Mouse (Mus musculus) adrenal gland, postnatal 10 days (tissue): ENCODE measurements around the gene Adgrg6. TPM values are rescaled to one million over a fixed set of nuclear protein-coding genes. Genes with fewer than 3 reads are reported as not detected.

ENCODE experiments used
- DNase-seq: peaks from one replicate; pipeline ENCODE4 v3.0.0; 2021; ENCODE audit warnings: mixed read lengths
- long read RNA-seq, 2 experiments: library from polyadenylated mRNA; stranded (forward); transcript quantifications; one replicate each; pipeline ENCODE4 v2.0.0; 2021
- total RNA-seq, 2 experiments: library from RNA; stranded (reverse); gene quantifications; 2 replicates each; pipeline ENCODE4 v1.2.3; 2021

Gene Adgrg6
- total RNA-seq, result 1 to 10 TPM; 2.0 to 4.7 TPM
- long read RNA-seq, experiment 1, partial matches to known transcripts, result 3 of 4 reads
- long read RNA-seq, experiment 1, other reads (novel, unspliced or antisense), result 1 of 4 reads
- long read RNA-seq, experiment 2, result 0 reads

- DNase-seq, result peak; percentile 60
Measured at GRCm38 (mm10) chr10:14544941-14545717, at the start of gene Adgrg6. Adgrg6 (minus strand) TSS chr10:14545659.

GRCm38 (mm10) chr10:14592215-14592614, 46.8 kb upstream of the Adgrg6 start:
- no peak for DNase-seq

GRCm38 (mm10) chr10:14590816-14591215, 45.4 kb upstream of the Adgrg6 start:
- DNase-seq, result no peak

GRCm38 (mm10) chr10:14589667-14590066, 44.2 kb upstream of the Adgrg6 start:
- no peak for DNase-seq

- no peak for DNase-seq
Measured at GRCm38 (mm10) chr10:14583496-14583895, 38.0 kb upstream of the Adgrg6 start.

- no peak for DNase-seq
Measured at GRCm38 (mm10) chr10:14574255-14574654, 28.8 kb upstream of the Adgrg6 start.

GRCm38 (mm10) chr10:14571143-14571542, 25.7 kb upstream of the Adgrg6 start:
- no peak for DNase-seq

GRCm38 (mm10) chr10:14570616-14571015, 25.2 kb upstream of the Adgrg6 start:
- DNase-seq, result no peak

GRCm38 (mm10) chr10:14546111-14546551, 672 bp upstream of the Adgrg6 start:
- DNase-seq, result no peak

- DNase-seq, result peak; percentile 2
Measured at GRCm38 (mm10) chr10:14544608-14544940, 885 bp downstream of the Adgrg6 start.

GRCm38 (mm10) chr10:14543511-14544067, 1.9 kb downstream of the Adgrg6 start:
- DNase-seq, result no peak

- DNase-seq, result no peak
Measured at GRCm38 (mm10) chr10:14537102-14537501, 8.4 kb downstream of the Adgrg6 start.

- no peak for DNase-seq
Measured at GRCm38 (mm10) chr10:14531090-14531489, 14.4 kb downstream of the Adgrg6 start.

GRCm38 (mm10) chr10:14530670-14531069, 14.8 kb downstream of the Adgrg6 start:
- DNase-seq, result no peak

GRCm38 (mm10) chr10:14527765-14528164, 17.7 kb downstream of the Adgrg6 start:
- DNase-seq, result no peak

- no peak for DNase-seq
Measured at GRCm38 (mm10) chr10:14522729-14523128, 22.7 kb downstream of the Adgrg6 start.

- no peak for DNase-seq
Measured at GRCm38 (mm10) chr10:14520912-14521675, 24.4 kb downstream of the Adgrg6 start.

- DNase-seq, result no peak
Measured at GRCm38 (mm10) chr10:14517909-14518308, 27.6 kb downstream of the Adgrg6 start.

GRCm38 (mm10) chr10:14511904-14512663, 33.4 kb downstream of the Adgrg6 start:
- DNase-seq, result peak; percentile 5

GRCm38 (mm10) chr10:14511157-14511556, 34.3 kb downstream of the Adgrg6 start:
- DNase-seq, result no peak

GRCm38 (mm10) chr10:14495658-14496057, 49.8 kb downstream of the Adgrg6 start:
- no peak for DNase-seq

- no peak for DNase-seq
Measured at GRCm38 (mm10) chr10:14495204-14495603, 50.3 kb downstream of the Adgrg6 start.
